Mouse (Mus musculus): Measurements from ENCODE around the gene Eps8. TPM values are rescaled to one million over a fixed set of nuclear protein-coding genes. Genes with fewer than 3 reads are reported as not detected.

Eps8 gene
- polyA plus RNA-seq, 1 experiment from 2014 or later = 34.4 TPM

GRCm38 (mm10) chr6:137541216-137542176 is 113.2 kb downstream of the Eps8 start:
- WGBS = 47% methylated on average over 17 of the region's 17 CpGs
- Histone ChIP-seq H3K4me3 (no peak overlapping the region), H3K9ac (no peak overlapping the region), H3K9me3 (no peaks in the 10 kb centered on the region), H3K4me2 (peak overlapping the region; percentile 54), H3K27ac (peak overlapping the region; percentile 75; the same call in 1 of the 2 replicates), H3K4me1 (peaks cover 36% of the 10 kb centered on the region), H3K27me3 (no peaks in the 10 kb centered on the region), H3K36me3 (no peaks in the 10 kb centered on the region)
- ATAC-seq (ENCODE audit: insufficient number of reproducible peaks, insufficient read depth, low FRiP score, low TSS enrichment, low read depth) = no peak

- Histone ChIP-seq H3K27me3 (no peaks in the 10 kb centered on the region), H3K27ac (no peak overlapping the region), H3K4me3 (no peak overlapping the region), H3K9me3 (no peaks in the 10 kb centered on the region), H3K9ac (no peak overlapping the region), H3K36me3 (peaks cover 4% of the 10 kb centered on the region), H3K4me1 (peaks cover 36% of the 10 kb centered on the region), H3K4me2 (no peak overlapping the region)
- WGBS = 90% methylated on average over 5 of the region's 5 CpGs
- ATAC-seq (ENCODE audit: insufficient number of reproducible peaks, insufficient read depth, low FRiP score, low TSS enrichment, low read depth) = no peak
These were observed 113.9 kb downstream of the Eps8 start for GRCm38 (mm10) chr6:137540800-137541199.

- Histone ChIP-seq H3K4me1 (peaks cover 36% of the 10 kb centered on the region), H3K9ac (no peak overlapping the region), H3K4me3 (no peak overlapping the region), H3K36me3 (peaks cover 7% of the 10 kb centered on the region), H3K27ac (no peak overlapping the region), H3K27me3 (no peaks in the 10 kb centered on the region), H3K9me3 (no peaks in the 10 kb centered on the region), H3K4me2 (no peak overlapping the region)
- 91% methylated on average over 6 of the region's 6 CpGs for WGBS
- no peak for ATAC-seq (ENCODE audit: insufficient number of reproducible peaks, insufficient read depth, low FRiP score, low TSS enrichment, low read depth)
These were observed 114.3 kb downstream of the Eps8 start for GRCm38 (mm10) chr6:137540346-137540745.

- Histone ChIP-seq H3K4me3 (no peak overlapping the region), H3K27ac (no peak overlapping the region), H3K4me2 (no peak overlapping the region), H3K4me1 (peaks cover 36% of the 10 kb centered on the region), H3K27me3 (no peaks in the 10 kb centered on the region), H3K9ac (no peak overlapping the region), H3K36me3 (peaks cover 7% of the 10 kb centered on the region), H3K9me3 (no peaks in the 10 kb centered on the region)
- no peak for ATAC-seq (ENCODE audit: insufficient number of reproducible peaks, insufficient read depth, low FRiP score, low TSS enrichment, low read depth)
- WGBS = 65% methylated on average over 7 of the region's 7 CpGs
These were observed 115.5 kb downstream of the Eps8 start for GRCm38 (mm10) chr6:137539219-137539618.

GRCm38 (mm10) chr6:137532758-137533157 is 121.9 kb downstream of the Eps8 start:
- no peak overlapping the region for H3K27ac ChIP-seq
- 91% methylated on average over 8 of the region's 8 CpGs for WGBS
- no peak for ATAC-seq (ENCODE audit: insufficient number of reproducible peaks, insufficient read depth, low FRiP score, low TSS enrichment, low read depth)
- H3K27me3 ChIP-seq = no peaks in the 10 kb centered on the region
- no peak overlapping the region for H3K4me3 ChIP-seq
- H3K4me1 ChIP-seq = no peaks in the 10 kb centered on the region
- no peak overlapping the region for H3K9ac ChIP-seq
- H3K36me3 ChIP-seq = peaks cover 10% of the 10 kb centered on the region
- H3K9me3 ChIP-seq = no peaks in the 10 kb centered on the region
- no peak overlapping the region for H3K4me2 ChIP-seq

- 25% methylated on average over 3 of the region's 3 CpGs for WGBS
These were observed 128.9 kb downstream of the Eps8 start for GRCm38 (mm10) chr6:137525769-137526168.

GRCm38 (mm10) chr6:137520343-137520704 is 134.4 kb downstream of the Eps8 start:
- WGBS = 85% methylated on average over 8 of the region's 8 CpGs
- Histone ChIP-seq H3K9me3 (no peaks in the 10 kb centered on the region), H3K9ac (no peak overlapping the region), H3K36me3 (peaks cover 23% of the 10 kb centered on the region), H3K27ac (no peak overlapping the region), H3K4me2 (no peak overlapping the region), H3K4me1 (no peaks in the 10 kb centered on the region), H3K4me3 (no peak overlapping the region), H3K27me3 (no peaks in the 10 kb centered on the region)
- ATAC-seq (ENCODE audit: insufficient number of reproducible peaks, insufficient read depth, low FRiP score, low TSS enrichment, low read depth) = no peak

More at GRCm38 (mm10) chr6:137525769-137526168, 128.9 kb downstream of the Eps8 start:
- Histone ChIP-seq H3K9ac (no peak overlapping the region), H3K9me3 (no peaks in the 10 kb centered on the region), H3K4me2 (no peak overlapping the region), H3K36me3 (peaks cover 12% of the 10 kb centered on the region), H3K4me3 (no peak overlapping the region), H3K27me3 (no peaks in the 10 kb centered on the region), H3K27ac (no peak overlapping the region), H3K4me1 (no peaks in the 10 kb centered on the region)
- no peak for ATAC-seq (ENCODE audit: insufficient number of reproducible peaks, insufficient read depth, low FRiP score, low TSS enrichment, low read depth)

- no peaks in the 10 kb centered on the region for H3K4me1 ChIP-seq
- WGBS = 85% methylated on average over 11 of the region's 11 CpGs
These were observed 134.9 kb downstream of the Eps8 start for GRCm38 (mm10) chr6:137519529-137520342.

GRCm38 (mm10) chr6:137514872-137515271 is 139.8 kb downstream of the Eps8 start:
- H3K9me3 ChIP-seq = no peaks in the 10 kb centered on the region
- no peaks in the 10 kb centered on the region for H3K4me1 ChIP-seq
- no peaks in the 10 kb centered on the region for H3K27me3 ChIP-seq
- H3K36me3 ChIP-seq = peaks cover 45% of the 10 kb centered on the region
- H3K9ac ChIP-seq = no peak overlapping the region
- ATAC-seq (ENCODE audit: insufficient number of reproducible peaks, insufficient read depth, low FRiP score, low TSS enrichment, low read depth) = no peak
- WGBS = 84% methylated on average over 4 of the region's 4 CpGs
- no peak overlapping the region for H3K27ac ChIP-seq
- H3K4me2 ChIP-seq = no peak overlapping the region
- H3K4me3 ChIP-seq = no peak overlapping the region

More at GRCm38 (mm10) chr6:137519529-137520342, 134.9 kb downstream of the Eps8 start:
- Histone ChIP-seq H3K36me3 (peaks cover 28% of the 10 kb centered on the region), H3K9me3 (no peaks in the 10 kb centered on the region), H3K27me3 (no peaks in the 10 kb centered on the region), H3K4me3 (no peak overlapping the region), H3K9ac (no peak overlapping the region), H3K27ac (no peak overlapping the region), H3K4me2 (no peak overlapping the region)
- no peak for ATAC-seq (ENCODE audit: insufficient number of reproducible peaks, insufficient read depth, low FRiP score, low TSS enrichment, low read depth)

GRCm38 (mm10) chr6:137512753-137513152 is 141.9 kb downstream of the Eps8 start:
- Histone ChIP-seq H3K9me3 (no peaks in the 10 kb centered on the region), H3K9ac (no peak overlapping the region), H3K36me3 (peaks cover 58% of the 10 kb centered on the region), H3K4me3 (no peak overlapping the region), H3K4me2 (no peak overlapping the region), H3K27me3 (no peaks in the 10 kb centered on the region), H3K4me1 (no peaks in the 10 kb centered on the region), H3K27ac (no peak overlapping the region)
- 72% methylated on average over 5 of the region's 5 CpGs for WGBS
- ATAC-seq (ENCODE audit: insufficient number of reproducible peaks, insufficient read depth, low FRiP score, low TSS enrichment, low read depth) = no peak

- Histone ChIP-seq H3K4me1 (no peaks in the 10 kb centered on the region), H3K9me3 (no peaks in the 10 kb centered on the region), H3K4me2 (no peak overlapping the region), H3K27ac (no peak overlapping the region), H3K27me3 (no peaks in the 10 kb centered on the region), H3K4me3 (no peak overlapping the region), H3K9ac (no peak overlapping the region), H3K36me3 (peaks cover 74% of the 10 kb centered on the region)
- ATAC-seq (ENCODE audit: insufficient number of reproducible peaks, insufficient read depth, low FRiP score, low TSS enrichment, low read depth) = no peak
- 76% methylated on average over 14 of the region's 14 CpGs for WGBS
These were observed 145.2 kb downstream of the Eps8 start for GRCm38 (mm10) chr6:137509341-137510045.
